Mouse (Mus musculus) layer of hippocampus, adult 9-10 months (tissue): Measurements from ENCODE around the gene Gxylt1.
"Not testable (repeated sequence)": the region's sequence is repeated elsewhere in the genome, so short reads cannot be mapped to it uniquely, and the experiment has no call there.

Experiments
- DNase-seq: peaks from one replicate; pipeline ENCODE4 v3.0.0; 2022; ENCODE audit warnings: low spot score

Gene Gxylt1

GRCm38 (mm10) chr15:93274679-93275583, at the start of gene Gxylt1:
TSS of gene Gxylt1 (minus strand) at chr15:93275179.
- peak; percentile 96 for DNase-seq

GRCm38 (mm10) chr15:93318781-93319180, 43.8 kb upstream of the Gxylt1 start:
- DNase-seq: no peak

GRCm38 (mm10) chr15:93310304-93310703, 35.3 kb upstream of the Gxylt1 start:
- not testable (repeated sequence) for DNase-seq

- no peak for DNase-seq
Measured at GRCm38 (mm10) chr15:93298197-93298596, 23.2 kb upstream of the Gxylt1 start.

- no peak for DNase-seq
Measured at GRCm38 (mm10) chr15:93294483-93294882, 19.5 kb upstream of the Gxylt1 start.

GRCm38 (mm10) chr15:93288321-93288720, 13.3 kb upstream of the Gxylt1 start:
- no peak for DNase-seq

- no peak for DNase-seq
Measured at GRCm38 (mm10) chr15:93287628-93288027, 12.6 kb upstream of the Gxylt1 start.

GRCm38 (mm10) chr15:93285244-93285643, 10.3 kb upstream of the Gxylt1 start:
- DNase-seq: no peak

GRCm38 (mm10) chr15:93284326-93284725, 9.3 kb upstream of the Gxylt1 start:
- no peak for DNase-seq

- DNase-seq: no peak
Measured at GRCm38 (mm10) chr15:93283349-93283748, 8.4 kb upstream of the Gxylt1 start.

GRCm38 (mm10) chr15:93276276-93276675, 1.3 kb upstream of the Gxylt1 start:
- DNase-seq: no peak

GRCm38 (mm10) chr15:93275623-93276022, 644 bp upstream of the Gxylt1 start:
- no peak for DNase-seq

- DNase-seq: no peak
Measured at GRCm38 (mm10) chr15:93273788-93274678, 946 bp downstream of the Gxylt1 start.

- no peak for DNase-seq
Measured at GRCm38 (mm10) chr15:93272948-93273347, 2.0 kb downstream of the Gxylt1 start.

- no peak for DNase-seq
Measured at GRCm38 (mm10) chr15:93270289-93270855, 4.6 kb downstream of the Gxylt1 start.

- no peak for DNase-seq
Measured at GRCm38 (mm10) chr15:93269572-93269971, 5.4 kb downstream of the Gxylt1 start.

GRCm38 (mm10) chr15:93268001-93268400, 7.0 kb downstream of the Gxylt1 start:
- DNase-seq: no peak

- DNase-seq: no peak
Measured at GRCm38 (mm10) chr15:93267479-93267878, 7.5 kb downstream of the Gxylt1 start.

- DNase-seq: no peak
Measured at GRCm38 (mm10) chr15:93266361-93266760, 8.6 kb downstream of the Gxylt1 start.

GRCm38 (mm10) chr15:93265728-93266127, 9.3 kb downstream of the Gxylt1 start:
- DNase-seq: peak; percentile 59

GRCm38 (mm10) chr15:93265231-93265630, 9.7 kb downstream of the Gxylt1 start:
- no peak for DNase-seq

- no peak for DNase-seq
Measured at GRCm38 (mm10) chr15:93264221-93264620, 10.8 kb downstream of the Gxylt1 start.
